Mouse (Mus musculus) hindbrain, embryonic 13.5 days (tissue): ENCODE results near the gene Prr23a2. TPM values are rescaled to one million over a fixed set of nuclear protein-coding genes. Genes with fewer than 3 reads are reported as not detected.
A peak's percentile ranks its signal among the peaks of the same experiment; 100 is the strongest.

Source experiments
- ATAC-seq: fragments of 200-750 bp; cut with Nextera tagmentation; 2 replicates; pipeline ENCODE4 v1.8.0; 2017; ENCODE audit warnings: moderate TSS enrichment; ENCODE audit not compliant: low FRiP score
- H3K27ac ChIP-seq: fragments of 300-500 bp; sonication (generic); 2 replicates; pipeline ENCODE4 v1.5.1; 2015; ENCODE audit warnings: inconsistent platforms, mild to moderate bottlenecking, moderate library complexity
- H3K27me3 ChIP-seq: fragments of 300-500 bp; sonication (generic); 2 replicates; pipeline ENCODE4 v1.6.1; 2015; ENCODE audit warnings: mild to moderate bottlenecking, inconsistent platforms
- H3K36me3 ChIP-seq: fragments of 300-500 bp; sonication (generic); 2 replicates; pipeline ENCODE4 v1.6.1; 2015; ENCODE audit warnings: mild to moderate bottlenecking, inconsistent platforms
- H3K4me1 ChIP-seq: fragments of 300-500 bp; sonication (generic); replicated peaks from 2 replicates; pipeline ENCODE4 v1.6.1; 2015; ENCODE audit warnings: inconsistent platforms
- H3K4me2 ChIP-seq: fragments of 300-500 bp; sonication (generic); 2 replicates; pipeline ENCODE4 v1.6.1; 2015; ENCODE audit warnings: inconsistent platforms, mild to moderate bottlenecking, moderate library complexity
- H3K4me3 ChIP-seq: fragments of 300-500 bp; sonication (generic); 2 replicates; pipeline ENCODE4 v1.5.1; 2015; ENCODE audit warnings: mild to moderate bottlenecking, inconsistent platforms
- H3K9ac ChIP-seq: fragments of 300-500 bp; sonication (generic); 2 replicates; pipeline ENCODE4 v1.6.1; 2015; ENCODE audit warnings: mild to moderate bottlenecking, inconsistent platforms
- H3K9me3 ChIP-seq: fragments of 300-500 bp; sonication (generic); 2 replicates; pipeline ENCODE4 v1.6.1; 2016; ENCODE audit warnings: inconsistent platforms
- WGBS: fragments of 180-500 bp; shearing (Covaris S2); methylation state at CpG from one replicate; pipeline ENCODE4 v1.1.7; 2015; 5-methylcytosine and 5-hydroxymethylcytosine counted together
- polyA plus RNA-seq: library from polyadenylated mRNA; unstranded; fragments of >200 nt; fragmentation: Nextera tagmentation; extraction: Ambion mirVana; gene quantifications from 2 replicates; pipeline ENCODE4 v1.2.1, GENCODE M21; 2015

The Prr23a2 gene
- polyA plus RNA-seq, 1 experiment from 2014 or later = not detected

- Histone ChIP-seq H3K27ac (no peak overlapping the region), H3K27me3 (peaks cover 11% of the 10 kb centered on the region; the same call in 1 of the 2 replicates), H3K4me1 (no peaks in the 10 kb centered on the region), H3K9ac (no peak overlapping the region), H3K9me3 (no peaks in the 10 kb centered on the region), H3K4me2 (no peak overlapping the region), H3K4me3 (no peak overlapping the region), H3K36me3 (no peaks in the 10 kb centered on the region)
- ATAC-seq = no peak
- 73% methylated on average over 3 of the region's 3 CpGs for WGBS
Measured at GRCm38 (mm10) chr9:98863463-98863862, 7.2 kb downstream of the Prr23a2 start.

DNA sequence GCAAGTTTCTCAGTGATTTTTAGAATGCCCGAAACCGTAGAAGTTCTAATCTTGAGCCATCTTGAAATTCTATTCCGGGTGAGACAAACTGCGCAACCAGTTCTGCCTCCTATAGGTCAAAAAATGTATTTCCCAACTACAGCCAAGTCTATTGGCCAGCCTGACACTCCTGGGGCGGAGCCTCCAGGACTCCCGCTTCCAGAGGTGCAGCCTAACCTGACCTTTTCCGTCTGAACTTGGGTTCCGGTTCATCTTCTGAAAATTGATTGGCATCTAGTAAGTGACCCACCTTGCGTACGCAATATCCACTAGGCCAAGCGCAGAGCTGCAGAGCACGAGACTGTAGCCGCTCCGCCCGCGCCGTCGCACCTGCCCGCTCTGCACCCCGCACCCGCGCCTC is 8.3 kb downstream of the Prr23a2 start, which contains the start of gene Prr23a3:
Gene Prr23a3, plus strand, starts transcription at position 197 of the 400 bp plus-strand sequence.
- peak within 1 kb of the TSS; percentile 4; the same call in 1 of the 2 replicates for H3K4me3 ChIP-seq

DNA sequence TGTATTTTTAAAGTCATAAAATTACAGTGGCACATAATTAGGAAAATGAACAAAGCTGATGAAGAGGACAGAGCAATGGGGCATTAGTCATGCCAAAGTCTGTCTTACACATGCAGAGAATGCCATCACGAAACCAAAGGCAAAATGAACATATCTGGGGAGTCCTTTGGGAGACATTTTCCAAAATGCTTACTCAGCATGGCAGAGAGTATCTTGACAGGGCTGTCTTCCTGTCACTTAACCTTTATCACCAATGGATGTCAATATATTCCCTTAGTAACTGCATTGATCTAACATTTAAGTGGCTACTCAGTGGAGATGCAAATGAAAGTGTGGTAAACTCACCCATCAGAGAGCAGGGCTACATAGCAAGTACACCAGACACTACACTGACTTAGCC is 45.2 kb downstream of the Prr23a2 start:
- Histone ChIP-seq H3K27me3 (no peaks in the 10 kb centered on the region), H3K9me3 (peaks cover 8% of the 10 kb centered on the region; the same call in 1 of the 2 replicates), H3K4me3 (no peak overlapping the region), H3K4me1 (no peaks in the 10 kb centered on the region), H3K36me3 (no peaks in the 10 kb centered on the region), H3K27ac (no peak overlapping the region), H3K9ac (no peak overlapping the region), H3K4me2 (no peak overlapping the region)
- 88% methylated on average over 1 of the region's 1 CpGs for WGBS
- no peak for ATAC-seq

More for the DNA sequence above, 8.3 kb downstream of the Prr23a2 start, which contains the start of gene Prr23a3:
- no peak for ATAC-seq
- H3K9ac ChIP-seq = no peak within 1 kb of the TSS
- H3K27me3 ChIP-seq = peaks cover 11% of the 10 kb centered on the region; the same call in 1 of the 2 replicates
- no peaks in the 10 kb centered on the region for H3K9me3 ChIP-seq
- H3K27ac ChIP-seq = no peak within 1 kb of the TSS
- WGBS = 56% methylated on average over 22 of the region's 22 CpGs
- H3K36me3 ChIP-seq = no peaks in the 10 kb centered on the region
- no peak within 1 kb of the TSS; the same call in 1 of the 2 replicates for H3K4me2 ChIP-seq
- H3K4me1 ChIP-seq = no peaks in the 10 kb centered on the region

DNA sequence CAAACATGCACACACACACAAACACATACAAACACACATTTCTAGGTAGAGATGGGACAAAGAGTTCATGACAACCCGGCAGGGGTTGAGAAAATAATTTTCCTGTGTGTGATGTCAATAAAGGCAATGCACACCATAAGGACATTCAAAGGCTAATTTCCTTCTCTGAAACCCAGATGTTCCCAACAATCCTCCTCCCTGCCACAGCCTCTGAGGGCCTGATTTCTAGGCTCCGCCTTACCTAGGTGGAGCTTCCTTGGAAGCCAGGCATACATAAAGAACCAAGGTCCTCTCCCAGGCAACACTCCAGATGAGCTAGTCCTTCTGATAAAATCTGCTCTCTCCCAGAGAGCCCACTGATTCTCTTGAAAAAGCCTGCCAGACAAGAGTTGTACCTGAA is 46.5 kb downstream of the Prr23a2 start, which contains the start of gene 7420426K07Rik:
Gene 7420426K07Rik, plus strand, starts transcription at position 301 of the 400 bp plus-strand sequence.
- Histone ChIP-seq H3K4me2 (no peak within 1 kb of the TSS), H3K4me3 (no peak within 1 kb of the TSS), H3K36me3 (no peaks in the 10 kb centered on the region), H3K9me3 (no peaks in the 10 kb centered on the region), H3K4me1 (no peaks in the 10 kb centered on the region), H3K27ac (no peak within 1 kb of the TSS), H3K27me3 (no peaks in the 10 kb centered on the region), H3K9ac (no peak within 1 kb of the TSS)
- 95% methylated on average over 2 of the region's 2 CpGs for WGBS
- ATAC-seq = no peak

Other genes with a start within 250 kb of the Prr23a2 start
- 0.23 TPM in 1 of 2 replicates, not detected in the other for gene Prr23a1, start 14.0 kb upstream of the Prr23a2 start, polyA plus RNA-seq
- 0.14 TPM in 1 of 2 replicates, not detected in the other for gene Prr23a3, start 8.3 kb downstream of the Prr23a2 start, polyA plus RNA-seq
- not detected in 2 replicates for gene 7420426K07Rik, start 46.6 kb downstream of the Prr23a2 start, polyA plus RNA-seq
- 0.61 TPM in 2 replicates for gene Foxl2, start 98.8 kb downstream of the Prr23a2 start, polyA plus RNA-seq
- gene Faim, start 129.9 kb downstream of the Prr23a2 start, polyA plus RNA-seq = 111 and 117 TPM in 2 replicates
- gene Gm1123, start 179.2 kb downstream of the Prr23a2 start, polyA plus RNA-seq = 0.10 and 0.21 TPM in 2 replicates